Mouse (Mus musculus) ES-Bruce4 (cell line): Measurements from ENCODE around the gene Mesd. TPM values are rescaled to one million over a fixed set of nuclear protein-coding genes. Genes with fewer than 3 reads are reported as not detected.
A peak's percentile ranks its signal among the peaks of the same experiment; 100 is the strongest.

Source experiments
- H3K27ac ChIP-seq: 2 replicates; pipeline ENCODE4 v1.5.1; 2012; ENCODE audit warnings: low read length, inconsistent platforms; ENCODE audit not compliant: insufficient read depth
- H3K27me3 ChIP-seq: 2 replicates; pipeline ENCODE4 v1.6.1; 2012; ENCODE audit warnings: mild to moderate bottlenecking, low read length, inconsistent platforms; ENCODE audit not compliant: control insufficient read depth, poor library complexity, insufficient read depth, severe bottlenecking
- H3K36me3 ChIP-seq: 2 replicates; pipeline ENCODE4 v1.6.1; 2012; ENCODE audit warnings: inconsistent platforms, mild to moderate bottlenecking, low read length, moderate library complexity; ENCODE audit not compliant: control insufficient read depth, poor library complexity, insufficient read depth, severe bottlenecking
- H3K4me1 ChIP-seq: one replicate; pipeline ENCODE4 v1.8.1; 2011; ENCODE audit warnings: low read length; ENCODE audit not compliant: control insufficient read depth, insufficient read depth
- H3K4me3 ChIP-seq: 2 replicates; pipeline ENCODE4 v1.5.1; 2011; ENCODE audit warnings: low read depth, mild to moderate bottlenecking, low read length
- H3K9ac ChIP-seq: 2 replicates; pipeline ENCODE4 v1.6.1; 2012; ENCODE audit warnings: low read depth, mild to moderate bottlenecking, inconsistent platforms; ENCODE audit not compliant: poor library complexity, severe bottlenecking
- H3K9me3 ChIP-seq: replicated peaks from 2 replicates; pipeline ENCODE4 v1.6.1; 2012; ENCODE audit warnings: mild to moderate bottlenecking, low read length, inconsistent platforms; ENCODE audit not compliant: control insufficient read depth, poor library complexity, insufficient read depth, severe bottlenecking
- CTCF ChIP-seq: IDR thresholded peaks from one replicate; pipeline ENCODE4 v1.8.1; 2011; ENCODE audit warnings: low read depth, low read length
- EP300 ChIP-seq: IDR thresholded peaks from 2 replicates; pipeline ENCODE4 v1.6.1; 2011; ENCODE audit warnings: low read depth, low read length; ENCODE audit not compliant: insufficient read depth
- POLR2A ChIP-seq: IDR thresholded peaks from one replicate; pipeline ENCODE4 v1.8.1; 2011; ENCODE audit warnings: low read length; ENCODE audit not compliant: insufficient read depth
- polyA plus RNA-seq: library from polyadenylated mRNA; stranded (reverse); fragments of >200 nt; gene quantifications from 2 replicates; pipeline ENCODE4 v1.2.4, GENCODE M21; 2011; ENCODE audit warnings: low read depth; ENCODE audit not compliant: missing spikeins, insufficient read depth, insufficient read length

Mesd gene
- polyA plus RNA-seq, 1 experiment: 101 TPM

GRCm38 (mm10) chr7:83891433-83892332 lies 7.4 kb downstream of the Mesd start:
- Histone ChIP-seq H3K9me3 (no peaks in the 10 kb centered on the region), H3K27ac (peak overlapping the region; percentile 75), H3K4me1 (peaks cover 2% of the 10 kb centered on the region), H3K36me3 (peaks cover 18% of the 10 kb centered on the region), H3K9ac (peak overlapping the region; percentile 85), H3K4me3 (peak overlapping the region; percentile 89), H3K27me3 (no peaks in the 10 kb centered on the region)
- TF ChIP-seq CTCF (no peak), EP300 (0 out of 2 replicates have a peak, but pooled peaks have one; percentile 24), POLR2A (peak; percentile 68)

GRCm38 (mm10) chr7:83892333-83892669 lies 8.0 kb downstream of the Mesd start:
- peak overlapping the region; percentile 75 for H3K27ac ChIP-seq
- H3K9ac ChIP-seq: peak overlapping the region; percentile 85
- peaks cover 20% of the 10 kb centered on the region for H3K36me3 ChIP-seq
- H3K4me3 ChIP-seq: peak overlapping the region; percentile 89
- H3K9me3 ChIP-seq: no peaks in the 10 kb centered on the region
- H3K4me1 ChIP-seq: peaks cover 2% of the 10 kb centered on the region
- TF ChIP-seq POLR2A (no peak), CTCF (no peak), EP300 (no peak)
- no peaks in the 10 kb centered on the region for H3K27me3 ChIP-seq

- no peak overlapping the region for H3K27ac ChIP-seq
- no peaks in the 10 kb centered on the region for H3K27me3 ChIP-seq
- TF ChIP-seq EP300: no peak
- no peak for TF ChIP-seq CTCF
- TF ChIP-seq POLR2A: no peak
- no peaks in the 10 kb centered on the region for H3K9me3 ChIP-seq
- no peak overlapping the region for H3K4me3 ChIP-seq
- no peak overlapping the region for H3K9ac ChIP-seq
- peaks cover 2% of the 10 kb centered on the region for H3K4me1 ChIP-seq
- peaks cover 39% of the 10 kb centered on the region for H3K36me3 ChIP-seq
These were observed 10.1 kb downstream of the Mesd start for GRCm38 (mm10) chr7:83894348-83894747.

- Histone ChIP-seq H3K9me3 (no peaks in the 10 kb centered on the region), H3K4me1 (no peaks in the 10 kb centered on the region), H3K36me3 (peaks cover 43% of the 10 kb centered on the region), H3K9ac (no peak overlapping the region), H3K27me3 (no peaks in the 10 kb centered on the region), H3K4me3 (no peak overlapping the region), H3K27ac (no peak overlapping the region)
- TF ChIP-seq EP300 (no peak), POLR2A (no peak), CTCF (no peak)
These were observed 11.9 kb downstream of the Mesd start for GRCm38 (mm10) chr7:83896077-83896740.

GRCm38 (mm10) chr7:83898267-83898666 lies 14.0 kb downstream of the Mesd start:
- H3K27me3 ChIP-seq: no peaks in the 10 kb centered on the region
- H3K36me3 ChIP-seq: peaks cover 43% of the 10 kb centered on the region
- no peak for TF ChIP-seq CTCF

GRCm38 (mm10) chr7:83900519-83900918 lies 16.3 kb downstream of the Mesd start:
- H3K4me1 ChIP-seq: no peaks in the 10 kb centered on the region
- TF ChIP-seq CTCF: no peak
- TF ChIP-seq POLR2A: no peak
- no peak for TF ChIP-seq EP300
- H3K4me3 ChIP-seq: no peak overlapping the region
- no peaks in the 10 kb centered on the region for H3K27me3 ChIP-seq
- H3K9ac ChIP-seq: no peak overlapping the region
- no peaks in the 10 kb centered on the region for H3K9me3 ChIP-seq
- H3K27ac ChIP-seq: no peak overlapping the region
- H3K36me3 ChIP-seq: peaks cover 34% of the 10 kb centered on the region

More at GRCm38 (mm10) chr7:83898267-83898666, 14.0 kb downstream of the Mesd start:
- no peaks in the 10 kb centered on the region for H3K4me1 ChIP-seq
- H3K9me3 ChIP-seq: no peaks in the 10 kb centered on the region
- no peak overlapping the region for H3K27ac ChIP-seq
- no peak overlapping the region for H3K9ac ChIP-seq
- H3K4me3 ChIP-seq: no peak overlapping the region
